In the genomic region with DNA sequence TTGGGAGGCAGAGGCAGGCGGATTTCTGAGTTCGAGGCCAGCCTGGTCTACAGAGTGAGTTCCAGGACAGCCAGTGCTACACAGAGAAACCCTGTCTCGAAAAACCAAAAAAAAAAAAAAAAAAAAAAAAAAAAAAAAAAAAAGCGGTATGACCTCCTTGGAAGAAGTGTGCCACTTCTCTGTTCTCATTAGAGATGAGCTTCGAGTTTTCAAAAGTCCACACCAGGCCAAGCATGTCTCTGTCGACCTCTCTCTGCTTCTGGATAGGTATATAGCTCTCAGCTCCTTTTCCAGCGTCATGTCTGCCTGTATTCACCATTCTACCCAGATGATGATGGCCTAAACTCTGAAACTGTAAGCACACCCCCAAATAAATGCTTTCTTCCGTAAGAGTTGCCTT, we compare ENCODE assay signal across 10 mouse cellular contexts. TPM values are rescaled to one million over a fixed set of nuclear protein-coding genes. Genes with fewer than 3 reads are reported as not detected.
"Had no signal": no experiment of that assay in that cellular context is flagged by ENCODE, and none has a peak within 500 bp of the region (broad histone marks: within the 10 kb centered on the region; RNA-seq: fewer than 3 reads in every experiment).

No protein-coding gene starts in this region.

RNA-seq across cellular contexts. Expression of gene Zbed6, which starts 5.0 kb away (rescaled TPM):
- polyA plus RNA-seq: lung, embryonic 14.5 days; lung, embryonic 16.5 days; midbrain, embryonic 10.5 days; midbrain, embryonic 13.5 days; midbrain, embryonic 15.5 days; neural tube, embryonic 12.5 days; neural tube, embryonic 14.5 days; stomach, embryonic 15.5 days; stomach, postnatal 0 days had no signal

RNA-seq across cellular contexts. Expression of gene Lax1, which starts 24.2 kb away (rescaled TPM):
- total RNA-seq: midbrain, postnatal 0 days had no signal
- polyA plus RNA-seq: midbrain, postnatal 0 days; neural tube, embryonic 12.5 days had no signal
